Mouse (Mus musculus) spleen, adult 18-20 months (tissue): ENCODE measurements around the gene Prim2.

Source experiments
- DNase-seq, 2 experiments: peaks; one replicate each; pipeline ENCODE4 v3.0.0; 2022; ENCODE audit warnings: mixed read lengths in 2 of 2

Gene Prim2

DNA sequence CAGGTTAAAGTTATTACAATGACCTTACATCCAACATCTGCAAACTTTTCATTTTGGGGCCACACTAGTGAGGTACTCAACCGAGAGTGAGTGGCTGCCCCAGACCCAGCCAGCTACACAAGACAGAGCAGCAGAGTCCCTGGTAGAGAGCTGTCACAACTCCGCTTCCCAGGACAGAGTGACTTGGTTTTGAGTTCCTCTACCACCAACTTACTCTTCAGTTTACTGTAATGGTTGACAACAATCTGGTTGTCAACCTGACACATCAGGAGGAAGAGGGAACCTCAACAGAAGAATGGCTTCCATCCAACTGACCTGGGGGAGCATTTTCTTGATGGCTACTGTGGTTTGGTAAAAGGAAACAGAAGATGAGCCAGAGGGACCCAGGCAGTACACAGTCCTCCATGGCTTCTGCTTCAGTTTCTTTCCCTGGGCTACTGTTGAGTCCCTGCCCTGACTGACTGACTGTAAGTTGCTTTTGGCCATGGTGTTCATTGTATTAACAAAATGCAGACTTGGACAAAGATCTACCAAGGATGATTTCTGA is 134.4 kb downstream of the Prim2 start:
- DNase-seq: no peak

DNA sequence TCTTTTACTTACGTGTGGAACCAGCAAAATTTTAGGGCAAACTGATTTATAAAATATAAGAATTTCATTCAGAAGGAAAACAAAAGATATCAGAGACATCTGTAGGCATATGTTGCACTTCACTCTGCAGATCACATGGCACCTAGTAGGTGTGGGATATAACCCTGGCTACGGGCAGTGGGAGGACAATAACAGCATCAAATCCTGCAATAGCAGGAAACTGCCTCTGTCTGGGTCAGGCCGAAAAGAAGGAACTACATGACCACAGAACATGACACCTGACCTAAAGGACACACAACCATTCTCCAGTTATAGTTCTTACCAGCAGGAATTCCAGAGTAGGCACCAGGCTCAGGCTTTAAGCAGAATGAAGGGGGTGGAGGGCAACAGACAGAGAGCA is 137.7 kb downstream of the Prim2 start:
- no peak for DNase-seq

DNA sequence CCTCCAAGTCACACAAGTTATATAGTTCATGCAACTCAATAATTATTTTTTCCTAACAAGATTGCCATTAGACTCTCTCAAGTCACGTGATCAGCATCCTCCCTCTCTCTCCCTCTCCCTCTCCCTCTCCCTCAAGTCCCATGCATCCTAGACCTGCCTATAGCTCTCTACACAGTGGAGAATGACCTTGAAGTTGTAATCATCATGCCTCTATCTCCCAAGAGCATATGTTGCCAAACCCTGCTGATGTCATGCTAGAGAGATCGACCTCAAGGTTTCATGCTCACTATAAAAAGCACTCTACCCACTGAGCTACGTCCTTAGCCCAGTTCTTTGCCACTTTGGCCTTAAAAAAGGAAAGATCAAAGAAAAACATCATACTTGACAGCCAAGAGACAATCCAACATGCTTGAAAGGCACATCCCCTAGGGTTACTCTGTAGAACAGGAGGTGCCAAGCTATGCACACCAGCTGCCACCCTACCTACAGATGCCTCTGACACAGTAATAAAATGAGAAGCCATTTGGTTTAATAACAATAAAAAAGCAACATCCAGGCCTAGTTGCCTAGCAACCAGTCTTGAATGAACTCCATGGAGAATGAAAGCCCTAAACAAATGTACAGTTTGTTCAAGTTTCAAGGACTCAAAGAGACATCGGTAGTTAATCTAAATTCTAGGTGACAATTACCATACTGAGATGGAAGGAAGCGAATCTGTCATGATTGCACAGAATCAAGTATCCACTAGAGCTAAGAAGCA is 138.3 kb downstream of the Prim2 start:
- no peak for DNase-seq

DNA sequence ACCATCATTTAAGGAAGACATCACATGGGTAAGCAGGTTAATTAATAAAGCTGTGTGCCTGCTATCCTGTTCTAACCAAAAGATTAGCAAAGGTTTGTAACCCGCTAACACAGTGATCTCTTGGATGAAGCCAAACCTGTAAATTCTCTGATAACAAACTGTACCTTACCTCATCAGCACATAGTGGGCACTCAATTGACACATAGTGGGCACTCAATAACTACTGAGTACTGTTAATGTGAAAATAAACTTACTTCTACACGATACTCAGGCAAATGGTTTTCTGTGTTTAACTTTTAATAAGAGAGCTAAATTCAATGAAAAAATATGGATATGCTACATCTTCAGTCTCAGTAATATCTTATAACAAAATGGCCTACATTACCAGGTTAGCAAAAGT is 139.1 kb downstream of the Prim2 start:
- no peak for DNase-seq

DNA sequence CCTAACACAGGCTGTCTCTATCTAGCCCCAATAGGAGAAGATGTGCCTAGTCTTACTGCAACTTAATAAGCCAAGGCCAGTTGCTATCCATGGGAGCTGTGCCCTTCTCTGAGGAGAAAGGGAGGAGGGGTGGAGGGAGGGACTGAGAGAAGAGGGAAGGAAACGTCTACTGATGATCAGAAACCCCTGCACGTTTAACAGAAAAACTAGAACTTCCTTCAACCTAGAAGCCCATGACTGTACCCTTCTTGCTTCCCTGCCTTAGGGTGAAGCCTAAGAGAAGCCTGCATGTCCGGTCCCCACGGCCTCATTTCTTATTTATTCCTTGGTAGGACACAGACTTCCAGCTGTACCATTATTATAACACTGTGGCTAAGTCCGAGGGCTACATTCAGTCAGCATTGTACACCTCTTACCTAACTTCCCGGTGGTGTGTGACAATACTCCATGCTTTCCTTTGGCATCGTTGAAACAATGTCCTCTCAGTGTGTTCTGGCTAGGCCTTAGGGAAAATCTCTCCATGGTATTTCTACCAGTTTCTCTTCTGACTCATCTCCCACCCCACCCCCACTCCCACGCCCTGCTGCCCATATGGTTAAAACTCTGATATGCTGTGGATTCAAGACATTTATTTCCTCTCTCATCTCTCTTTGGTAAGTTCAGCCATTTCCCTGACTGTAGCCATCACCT is 139.9 kb downstream of the Prim2 start:
- DNase-seq: no peak

DNA sequence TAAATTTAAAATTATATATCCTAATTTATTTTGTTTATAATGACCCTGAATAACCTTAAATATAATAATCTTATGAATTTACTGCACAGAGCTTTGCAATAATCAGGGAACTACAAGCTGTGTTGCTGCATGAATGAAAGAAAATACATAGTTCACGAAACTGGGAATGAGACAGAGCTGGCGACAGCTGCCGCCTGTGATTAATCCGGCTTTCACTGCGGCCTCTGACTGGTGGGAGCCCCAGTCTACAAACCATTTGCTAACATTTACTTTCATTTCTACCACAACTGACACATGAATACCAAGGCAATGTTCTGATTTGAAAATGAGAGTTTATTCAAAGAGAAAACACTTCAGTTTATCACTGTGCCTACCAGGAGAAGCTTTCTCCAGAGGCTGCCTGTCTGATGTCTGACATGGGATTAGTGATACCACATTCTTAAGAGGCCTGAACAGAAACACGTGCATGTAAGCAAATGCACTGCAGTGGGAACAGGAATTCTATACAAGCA is 142.2 kb downstream of the Prim2 start:
- DNase-seq: no peak

DNA sequence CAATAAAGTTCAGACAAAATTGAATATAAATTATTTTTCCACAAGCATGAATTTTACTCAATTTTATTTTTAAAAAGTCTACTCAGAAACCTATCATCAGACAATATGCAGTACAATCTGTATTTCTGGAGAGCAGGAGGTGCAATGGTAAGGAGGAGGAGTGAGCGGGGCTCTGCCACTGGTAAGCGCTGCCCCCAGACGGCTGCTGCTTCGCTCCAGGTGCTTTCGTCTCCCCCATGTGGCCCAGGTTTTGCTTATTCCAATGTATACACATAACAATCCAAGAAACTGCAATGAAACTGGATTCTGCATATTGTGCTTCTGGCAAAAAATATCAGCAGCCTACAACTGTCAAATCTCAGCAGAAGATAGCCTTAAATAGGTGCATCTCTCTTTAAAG is 146.4 kb downstream of the Prim2 start:
- no peak for DNase-seq

DNA sequence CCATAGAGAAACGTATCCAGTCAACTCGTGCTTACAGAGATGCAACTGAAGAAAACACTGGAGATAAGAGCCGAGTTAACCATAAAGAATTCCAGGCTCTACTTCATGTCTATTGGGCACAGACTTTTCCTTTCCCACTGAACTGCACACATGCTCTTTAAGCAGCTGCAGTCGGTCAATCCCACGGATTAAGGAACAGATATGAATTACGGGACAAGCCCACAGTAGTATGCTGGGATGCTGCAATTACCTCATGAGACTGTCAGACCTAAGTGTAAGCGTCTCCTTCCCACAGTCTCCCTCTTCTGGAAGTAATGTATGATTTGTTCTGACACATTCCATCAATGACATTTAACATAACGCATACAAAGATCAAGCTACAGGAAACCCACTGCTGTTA is 154.5 kb downstream of the Prim2 start:
- no peak for DNase-seq

DNA sequence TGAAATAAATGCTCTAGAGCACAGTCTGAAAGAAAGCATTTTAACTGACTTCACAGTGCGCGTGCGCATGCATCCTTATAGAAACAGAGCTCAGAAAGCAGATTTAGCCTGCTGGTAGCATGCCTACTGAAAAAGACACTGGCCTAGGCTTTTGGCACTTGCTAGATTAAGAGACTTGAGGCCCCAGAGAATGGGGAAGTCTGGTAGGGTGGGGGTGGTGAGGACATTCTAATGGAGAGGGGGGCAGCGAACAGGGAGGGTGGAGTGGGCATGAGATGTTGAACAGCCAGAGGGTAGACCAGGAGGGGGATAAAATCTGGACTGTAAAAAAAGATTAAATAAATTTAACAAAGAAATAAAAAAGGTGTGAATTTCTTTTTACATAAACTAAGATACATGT is 158.3 kb downstream of the Prim2 start:
- no peak for DNase-seq

DNA sequence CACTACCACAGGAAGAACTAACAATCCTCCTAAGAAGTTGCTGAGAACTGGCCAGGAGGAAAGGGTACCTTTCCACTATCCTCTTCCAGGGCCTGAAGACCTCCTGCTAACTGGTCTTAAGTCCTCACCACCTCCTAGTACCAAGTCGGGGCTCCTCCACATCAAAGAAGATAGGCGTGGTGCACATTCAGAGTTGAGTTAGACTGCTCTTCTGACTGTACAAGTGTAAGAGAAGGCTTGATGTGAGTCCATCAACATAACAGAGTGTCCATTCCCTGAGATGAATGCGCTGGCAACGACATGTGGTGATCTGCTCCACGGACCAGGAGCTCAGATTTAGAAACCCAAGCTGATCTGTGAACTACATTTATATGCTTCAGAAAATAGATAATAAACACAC is 165.2 kb downstream of the Prim2 start:
- no peak for DNase-seq

DNA sequence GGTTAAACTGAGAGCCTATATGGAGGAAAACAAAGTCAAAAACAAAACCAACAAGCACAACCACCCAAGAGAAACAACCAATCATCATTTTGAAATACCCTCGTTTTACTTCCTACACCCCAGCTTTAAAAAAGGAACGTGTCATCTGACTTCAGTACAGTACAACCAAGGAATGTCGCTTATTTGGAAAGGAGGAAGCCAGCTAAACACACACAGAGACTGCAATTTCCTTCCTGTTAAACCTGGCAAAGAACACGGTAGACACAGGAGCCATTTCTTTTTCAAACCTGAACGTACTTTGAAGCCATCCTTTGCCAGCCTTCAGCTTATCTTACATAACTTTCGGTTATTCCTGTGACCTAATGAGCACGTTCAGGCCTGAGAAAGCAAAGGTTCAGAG is 166.7 kb downstream of the Prim2 start:
- no peak for DNase-seq

DNA sequence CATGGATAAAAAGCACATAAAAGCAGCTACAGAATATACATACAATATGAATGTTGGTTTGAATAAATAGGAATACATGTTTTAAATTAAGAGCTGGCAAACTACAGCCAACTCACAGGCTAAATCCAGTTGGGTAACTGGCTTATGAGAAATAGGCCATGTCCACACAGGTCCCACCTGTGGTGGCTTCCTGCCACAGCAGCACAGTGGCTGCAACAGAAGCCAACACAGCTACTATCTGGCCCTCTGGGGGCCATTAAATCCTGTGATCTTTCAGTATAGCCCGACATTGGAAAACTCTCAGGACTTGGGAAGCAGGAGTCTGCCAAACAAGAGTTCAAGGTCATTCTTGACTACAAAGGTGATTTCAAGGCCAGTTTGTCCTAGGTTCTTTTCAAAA is 167.3 kb downstream of the Prim2 start:
- DNase-seq: no peak

DNA sequence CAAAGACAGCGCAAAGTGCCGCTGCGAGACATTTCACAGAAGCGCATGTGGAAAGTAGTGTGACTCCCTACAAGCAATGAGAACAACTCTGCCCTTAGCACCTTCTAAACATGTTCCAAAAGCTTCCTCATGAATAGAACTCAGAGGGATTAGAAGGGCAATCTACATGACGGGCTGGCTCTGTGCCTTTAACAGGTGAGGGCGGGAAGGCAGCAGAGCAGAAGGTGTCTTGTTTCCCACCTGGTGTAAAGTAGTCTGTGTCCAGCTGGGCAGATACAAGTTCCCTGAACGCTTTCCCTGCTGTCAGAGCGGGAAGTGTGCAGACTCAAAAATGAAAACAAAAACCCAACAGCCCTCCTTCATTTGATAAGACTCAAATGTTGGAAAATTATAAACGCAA is 169.5 kb downstream of the Prim2 start:
- DNase-seq: no peak

DNA sequence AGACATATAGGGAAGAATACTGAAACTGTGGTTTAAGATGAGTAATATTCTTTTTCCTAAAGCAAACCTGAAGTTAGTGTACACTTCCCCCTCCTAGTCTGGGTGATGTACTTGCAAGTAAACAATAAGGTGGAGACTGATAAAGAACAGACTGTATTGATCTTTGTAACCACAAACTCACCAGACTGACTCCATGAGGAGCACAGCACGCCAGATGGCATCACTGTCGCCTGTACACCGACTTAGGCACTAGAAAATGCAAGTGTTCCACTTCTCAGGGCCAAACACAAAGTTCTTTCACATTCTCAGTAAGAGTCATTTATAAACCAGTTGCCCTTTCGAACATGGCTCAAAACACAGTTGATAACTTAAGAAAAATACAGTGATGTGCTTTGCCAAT is 170.0 kb downstream of the Prim2 start:
- no peak for DNase-seq

DNA sequence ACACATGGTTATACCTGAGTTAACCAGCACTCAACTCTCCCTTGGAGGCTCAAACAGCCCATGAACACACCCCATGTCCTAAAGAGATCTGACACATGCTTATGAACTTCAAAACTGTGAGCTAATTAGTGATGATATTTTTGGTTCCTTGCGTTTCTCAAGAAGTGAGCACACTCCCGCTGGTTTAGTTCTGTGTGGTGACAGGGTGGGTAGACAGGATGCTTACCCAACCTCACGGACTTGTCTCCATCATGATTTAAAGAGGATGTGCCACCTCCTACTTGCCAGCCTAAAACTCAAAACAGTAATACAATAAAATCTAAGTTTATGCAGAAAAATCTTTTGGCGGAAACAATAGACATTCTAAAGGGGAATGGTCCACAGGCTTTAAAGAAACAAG is 173.5 kb downstream of the Prim2 start:
- DNase-seq: no peak

DNA sequence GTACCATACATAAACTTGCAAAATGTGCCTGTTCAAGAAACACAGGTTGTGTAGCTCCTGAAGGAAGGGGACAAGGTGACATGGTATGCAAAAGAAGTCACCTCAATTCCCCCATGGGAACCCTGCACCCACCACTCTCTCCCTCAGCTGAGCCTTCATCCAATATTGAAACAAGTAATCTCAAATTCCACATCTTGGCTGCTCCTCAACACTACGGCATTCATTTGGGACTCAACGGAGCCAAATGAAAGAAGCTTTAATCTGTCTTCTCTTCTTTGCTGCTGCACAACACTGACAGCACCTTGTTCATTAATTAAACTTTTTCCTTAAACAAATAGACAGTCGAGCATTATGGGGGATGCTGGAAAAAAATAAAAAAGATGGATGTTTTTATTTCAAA is 174.0 kb downstream of the Prim2 start:
- no peak for DNase-seq

DNA sequence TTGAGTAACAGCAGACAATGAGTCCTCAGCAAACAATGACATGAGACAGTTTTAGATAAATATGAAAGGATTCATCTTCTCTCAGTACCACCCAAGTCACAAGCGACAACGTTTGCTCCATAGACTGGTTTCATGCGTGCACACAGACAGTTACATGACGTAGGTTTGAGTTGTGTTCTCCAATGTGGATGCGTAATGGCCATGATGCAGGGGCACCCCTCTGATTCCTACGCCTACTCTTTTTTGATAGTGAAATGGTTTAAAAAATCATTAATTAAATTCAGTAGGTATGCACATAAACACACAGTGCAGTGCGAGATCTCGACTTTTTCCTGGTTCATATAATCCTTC is 174.4 kb downstream of the Prim2 start:
- no peak for DNase-seq

DNA sequence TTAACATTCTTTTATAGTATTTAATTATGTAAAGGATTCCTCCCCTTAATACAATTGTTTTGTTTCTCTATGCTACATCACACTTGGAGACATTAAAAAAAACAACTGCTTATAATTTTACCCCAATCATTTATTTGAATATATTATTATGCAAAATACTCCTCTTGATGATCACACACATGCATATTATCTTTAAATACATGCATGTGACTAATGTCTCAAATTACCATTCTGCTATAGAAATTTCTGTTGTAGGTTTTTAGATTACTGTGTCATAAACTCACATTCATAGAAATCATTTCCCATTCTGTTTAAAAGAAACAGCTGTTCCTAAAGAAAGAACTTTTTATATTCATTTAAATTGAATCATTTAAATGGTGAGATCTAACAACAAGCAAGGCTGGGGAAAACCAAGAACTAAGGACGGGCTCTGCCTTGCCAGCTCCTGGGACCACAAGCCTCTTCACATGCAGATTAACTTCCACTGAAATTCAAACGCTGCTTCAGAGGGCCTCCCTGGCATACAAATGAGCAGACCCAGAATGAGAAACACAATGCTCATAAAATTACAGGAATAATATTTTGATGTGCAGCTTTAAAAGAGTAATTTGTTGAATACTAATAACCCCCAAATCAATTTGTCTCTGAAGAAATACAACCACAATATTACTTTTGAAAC is 174.9 kb downstream of the Prim2 start:
- no peak for DNase-seq

DNA sequence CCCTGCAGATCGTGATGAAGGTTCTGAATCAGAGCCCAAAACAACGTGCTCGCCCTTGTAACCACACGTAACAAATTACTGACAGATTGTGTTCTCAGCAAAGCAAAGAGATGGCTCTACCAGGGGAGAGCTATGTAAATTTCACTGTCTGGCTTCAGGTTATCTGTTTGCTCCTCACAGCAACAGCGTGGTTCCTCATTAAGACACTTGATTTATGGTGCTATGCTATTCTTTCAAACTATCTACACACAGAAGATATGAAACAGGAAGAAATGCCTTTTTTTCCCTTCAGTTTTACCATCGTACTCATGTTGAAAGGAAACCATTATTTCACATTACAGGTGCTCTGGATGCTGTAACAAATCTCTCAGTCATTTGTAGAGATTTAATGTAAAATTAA is 179.4 kb downstream of the Prim2 start:
- DNase-seq: no peak

DNA sequence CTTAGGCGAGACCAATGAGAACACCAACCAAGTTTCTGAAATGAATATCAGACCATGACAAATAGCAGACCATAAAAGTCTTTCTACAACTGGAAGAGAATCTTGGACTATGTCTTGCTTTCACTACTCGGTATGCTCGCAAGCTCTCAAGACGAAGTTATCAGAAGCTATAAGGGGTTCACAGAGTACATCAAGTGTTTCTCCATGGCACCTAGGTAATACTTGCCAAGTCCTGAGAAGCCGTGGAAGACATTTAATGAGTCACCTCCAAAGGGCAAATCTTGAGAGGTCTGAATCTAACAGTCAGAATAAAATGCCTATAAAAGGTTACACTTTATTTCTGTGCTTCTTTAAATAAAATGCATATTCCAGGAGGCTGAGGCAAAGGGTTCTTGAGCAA is 181.2 kb downstream of the Prim2 start:
- no peak for DNase-seq

DNA sequence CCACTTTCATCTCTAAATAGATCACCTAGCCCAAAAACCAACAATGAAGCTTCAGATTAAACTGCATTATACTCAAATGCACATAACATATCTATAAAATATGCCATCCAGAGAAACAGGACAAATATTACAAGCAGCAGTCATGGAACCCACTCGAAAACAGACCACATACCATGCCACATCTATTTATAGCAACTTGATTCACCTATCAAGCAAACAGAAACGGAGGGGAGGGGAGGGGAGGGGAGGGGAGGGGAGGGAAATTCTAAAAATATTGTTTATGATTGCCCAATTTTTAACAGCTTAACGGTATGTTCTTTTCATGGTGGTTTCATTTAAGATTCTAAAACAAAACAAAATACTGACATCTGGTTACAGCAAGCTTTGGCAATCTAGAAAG is 185.8 kb downstream of the Prim2 start:
- no peak for DNase-seq

DNA sequence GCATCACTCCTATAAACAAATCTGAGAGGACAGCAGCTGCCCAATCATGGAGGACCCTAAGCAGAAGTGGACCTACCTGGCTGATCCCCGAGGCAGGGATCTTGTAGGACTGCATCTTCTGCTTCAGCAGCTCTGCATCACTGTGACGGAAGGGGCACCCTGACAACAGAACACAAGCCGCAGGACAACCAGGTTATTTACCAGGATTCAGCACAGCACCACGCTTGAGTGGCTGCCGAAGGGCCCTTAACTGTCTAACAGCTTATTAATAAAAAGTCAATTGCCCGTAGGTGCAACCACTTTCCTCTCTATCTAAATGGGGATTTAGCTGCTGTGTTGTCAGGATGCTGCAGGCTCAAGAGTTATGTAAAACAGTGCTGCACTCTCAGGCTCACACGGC is 189.2 kb downstream of the Prim2 start:
- DNase-seq: no peak

DNA sequence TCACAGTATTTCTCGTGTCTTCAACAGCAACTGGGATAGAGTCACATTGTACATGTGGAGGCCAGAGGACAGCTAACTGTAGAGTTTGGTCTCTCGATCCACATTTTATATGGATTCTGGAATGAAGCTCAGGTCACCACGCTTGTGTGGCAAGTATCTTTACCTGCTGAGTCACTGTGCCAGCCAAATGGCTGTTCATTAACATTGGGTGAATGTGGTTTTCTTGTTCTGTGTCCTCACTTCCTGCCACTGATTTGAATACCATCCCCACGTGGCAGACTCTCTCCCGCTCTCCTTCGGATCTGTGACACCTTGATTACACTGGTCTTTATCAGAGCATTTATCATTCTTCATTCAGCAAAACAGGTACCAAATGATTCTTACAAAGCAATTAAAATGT is 198.5 kb downstream of the Prim2 start:
- no peak for DNase-seq

DNA sequence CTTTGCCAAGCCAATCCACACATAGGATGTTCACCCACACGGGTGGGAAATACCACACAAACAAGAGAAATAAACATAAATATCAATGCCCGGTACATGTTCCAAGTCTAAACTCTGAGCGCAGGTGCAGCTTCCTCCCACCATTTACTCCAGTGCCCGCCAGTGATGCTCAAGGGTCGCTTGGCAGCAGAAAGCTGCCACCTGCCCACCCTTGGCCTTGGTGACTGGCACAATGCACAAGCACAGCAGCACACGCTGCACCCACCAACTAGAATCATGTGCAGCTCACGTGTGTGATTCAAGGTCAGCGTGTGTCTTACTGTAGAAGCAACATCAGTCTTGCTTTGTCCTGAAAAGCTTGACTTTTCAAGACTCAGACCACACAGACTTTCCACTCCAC is 199.4 kb downstream of the Prim2 start:
- no peak for DNase-seq
